Mouse (Mus musculus) forebrain, embryonic 11.5 days (tissue): Measurements from ENCODE around the gene Hist3h2ba. TPM values are rescaled to one million over a fixed set of nuclear protein-coding genes. Genes with fewer than 3 reads are reported as not detected.
"Not testable (repeated sequence)": the region's sequence is repeated elsewhere in the genome, so short reads cannot be mapped to it uniquely, and the experiment has no call there.

ENCODE experiments used
- ATAC-seq: fragments of 200-750 bp; cut with Nextera tagmentation; replicated peaks from 2 replicates; pipeline ENCODE4 v1.8.0; 2017; ENCODE audit warnings: moderate TSS enrichment; ENCODE audit not compliant: low FRiP score
- DNase-seq: peaks from one replicate; pipeline ENCODE4 v3.0.0-alpha.2; 2017; ENCODE audit warnings: low spot score
- H3K27ac ChIP-seq: fragments of 300-500 bp; sonication (generic); 2 replicates; pipeline ENCODE4 v1.5.1; 2014; ENCODE audit warnings: low read depth, low read length
- H3K27me3 ChIP-seq: fragments of 300-500 bp; sonication (generic); 2 replicates; pipeline ENCODE4 v1.6.1; 2014; ENCODE audit warnings: mild to moderate bottlenecking, low read length, mixed read lengths; ENCODE audit not compliant: control insufficient read depth, insufficient read depth
- H3K36me3 ChIP-seq: fragments of 300-500 bp; sonication (generic); 2 replicates; pipeline ENCODE4 v1.6.1; 2014; ENCODE audit warnings: mild to moderate bottlenecking, low read length, moderate library complexity, mixed read lengths; ENCODE audit not compliant: control insufficient read depth, insufficient read depth
- H3K4me1 ChIP-seq: fragments of 300-500 bp; sonication (generic); replicated peaks from 2 replicates; pipeline ENCODE4 v1.6.1; 2014; ENCODE audit warnings: low read length, mixed read lengths; ENCODE audit not compliant: control insufficient read depth, insufficient read depth
- H3K4me2 ChIP-seq: fragments of 300-500 bp; sonication (generic); 2 replicates; pipeline ENCODE4 v1.6.1; 2014; ENCODE audit warnings: low read depth, mild to moderate bottlenecking, low read length, moderate library complexity, mixed read lengths; ENCODE audit not compliant: severe bottlenecking
- H3K4me3 ChIP-seq: fragments of 300-500 bp; sonication (generic); 2 replicates; pipeline ENCODE4 v1.5.1; 2014; ENCODE audit warnings: low read depth, low read length
- H3K9ac ChIP-seq: fragments of 300-500 bp; sonication (generic); 2 replicates; pipeline ENCODE4 v1.6.1; 2014; ENCODE audit warnings: low read length
- H3K9me3 ChIP-seq: fragments of 300-500 bp; sonication (generic); 2 replicates; pipeline ENCODE4 v1.6.1; 2016; ENCODE audit warnings: low read length, mixed read lengths; ENCODE audit not compliant: control insufficient read depth
- WGBS: fragments of 180-500 bp; shearing (Covaris S2); extraction: QIAGEN DNeasy Blood & Tissue Kit; methylation state at CpG from one replicate; pipeline ENCODE4 v1.1.7; 2014; 5-methylcytosine and 5-hydroxymethylcytosine counted together
- polyA plus RNA-seq: library from polyadenylated mRNA; unstranded; fragments of >200 nt; fragmentation: Nextera tagmentation; extraction: Ambion mirVana; gene quantifications from 2 replicates; pipeline ENCODE4 v1.2.1, GENCODE M21; 2014

Hist3h2ba gene
- polyA plus RNA-seq, 1 experiment from 2014 or later: 84.9 TPM

- Histone ChIP-seq H3K36me3 (no peaks in the 10 kb centered on the region), H3K4me1 (peaks cover 4% of the 10 kb centered on the region; the same call in 1 of the 2 replicates), H3K9me3 (no peaks in the 10 kb centered on the region), H3K27me3 (no peaks in the 10 kb centered on the region), H3K4me3 (peak overlapping the region; percentile 55), H3K27ac (peak overlapping the region; percentile 96), H3K4me2 (peak overlapping the region; percentile 67), H3K9ac (peak overlapping the region; percentile 74)
- 18% methylated on average over 23 of the region's 23 CpGs for WGBS
- DNase-seq: no peak
- 0 out of 2 replicates have a peak, but pooled peaks have one; percentile 52 for ATAC-seq
Measured at GRCm38 (mm10) chr11:58947798-58948528, 757 bp upstream of the Hist3h2ba start.

GRCm38 (mm10) chr11:58949480-58950431, 1.0 kb downstream of the Hist3h2ba start:
- Histone ChIP-seq H3K9ac (peak overlapping the region; percentile 87), H3K9me3 (no peaks in the 10 kb centered on the region), H3K27me3 (no peaks in the 10 kb centered on the region), H3K4me2 (peak overlapping the region; percentile 62), H3K36me3 (no peaks in the 10 kb centered on the region), H3K27ac (peak overlapping the region; percentile 96), H3K4me3 (peak overlapping the region; percentile 55), H3K4me1 (peaks cover 4% of the 10 kb centered on the region; the same call in 1 of the 2 replicates)
- peak; percentile 80 for DNase-seq
- ATAC-seq: peak; percentile 57
- 2% methylated on average over 20 of the region's 20 CpGs for WGBS

GRCm38 (mm10) chr11:58951210-58951609, 2.5 kb downstream of the Hist3h2ba start:
- ATAC-seq (no peak), DNase-seq (no peak)
- H3K4me3 ChIP-seq: no peak overlapping the region
- no peaks in the 10 kb centered on the region for H3K36me3 ChIP-seq
- H3K27me3 ChIP-seq: no peaks in the 10 kb centered on the region
- no peak overlapping the region; the same call in 1 of the 2 replicates for H3K9ac ChIP-seq
- H3K4me1 ChIP-seq: peaks cover 4% of the 10 kb centered on the region; the same call in 1 of the 2 replicates
- WGBS: 75% methylated on average over 5 of the region's 5 CpGs
- no peaks in the 10 kb centered on the region for H3K9me3 ChIP-seq
- no peak overlapping the region for H3K27ac ChIP-seq
- H3K4me2 ChIP-seq: no peak overlapping the region

- peaks cover 7% of the 10 kb centered on the region; the same call in 1 of the 2 replicates for H3K4me1 ChIP-seq
- 2% methylated on average over 33 of the region's 33 CpGs for WGBS
- ATAC-seq: peak; percentile 8
- no peaks in the 10 kb centered on the region; the same call in 1 of the 2 replicates for H3K36me3 ChIP-seq
- peak overlapping the region; percentile 94 for H3K4me2 ChIP-seq
- H3K27me3 ChIP-seq: no peaks in the 10 kb centered on the region
- H3K9me3 ChIP-seq: no peaks in the 10 kb centered on the region
- peak overlapping the region; percentile 90 for H3K9ac ChIP-seq
- peak; percentile 84 for DNase-seq
- peak overlapping the region; percentile 82 for H3K4me3 ChIP-seq
- peak overlapping the region; percentile 97 for H3K27ac ChIP-seq
Measured at GRCm38 (mm10) chr11:58953351-58954169, 4.8 kb downstream of the Hist3h2ba start.

GRCm38 (mm10) chr11:58954170-58954419, 5.4 kb downstream of the Hist3h2ba start:
- not testable (repeated sequence) for ATAC-seq
- 1% methylated on average over 17 of the region's 17 CpGs for WGBS

GRCm38 (mm10) chr11:58954420-58955142, 5.9 kb downstream of the Hist3h2ba start, which contains the start of the genes Hist3h2a and Trim17:
Gene Hist3h2a, plus strand, starts transcription at chr11:58954685.
Gene Trim17, plus strand, starts transcription at chr11:58954685.
- Histone ChIP-seq H3K9ac (peak within 1 kb of the TSS; percentile 97), H3K27me3 (no peaks in the 10 kb centered on the region), H3K27ac (peak within 1 kb of the TSS; percentile 97), H3K9me3 (no peaks in the 10 kb centered on the region), H3K4me2 (peak within 1 kb of the TSS; percentile 94), H3K36me3 (no peaks in the 10 kb centered on the region; the same call in 1 of the 2 replicates), H3K4me1 (peaks cover 12% of the 10 kb centered on the region; the same call in 1 of the 2 replicates), H3K4me3 (peak within 1 kb of the TSS; percentile 82)
- DNase-seq (peak; percentile 90), ATAC-seq (peak; percentile 91)
- under 1% methylated on average over 49 of the region's 49 CpGs for WGBS

More at GRCm38 (mm10) chr11:58954170-58954419, 5.4 kb downstream of the Hist3h2ba start:
- not testable (repeated sequence) for DNase-seq, H3K4me1 ChIP-seq, H3K27me3 ChIP-seq, H3K9me3 ChIP-seq, H3K36me3 ChIP-seq
- Histone ChIP-seq H3K4me3 (peak overlapping the region; percentile 82), H3K27ac (peak overlapping the region; percentile 97), H3K4me2 (peak overlapping the region; percentile 94), H3K9ac (peak overlapping the region; percentile 90)

GRCm38 (mm10) chr11:58955143-58955867, 6.6 kb downstream of the Hist3h2ba start:
- Histone ChIP-seq H3K4me3 (peak overlapping the region; percentile 82), H3K9ac (peak overlapping the region; percentile 97), H3K27me3 (no peaks in the 10 kb centered on the region), H3K9me3 (no peaks in the 10 kb centered on the region), H3K4me1 (peaks cover 11% of the 10 kb centered on the region; the same call in 1 of the 2 replicates), H3K4me2 (peak overlapping the region; percentile 94), H3K27ac (peak overlapping the region; percentile 97), H3K36me3 (no peaks in the 10 kb centered on the region; the same call in 1 of the 2 replicates)
- peak; percentile 64 for DNase-seq
- WGBS: under 1% methylated on average over 20 of the region's 20 CpGs
- ATAC-seq: no peak; the same call in 1 of the 2 replicates
